Mouse (Mus musculus): Measurements from ENCODE around the gene Lime1. TPM values are rescaled to one million over a fixed set of nuclear protein-coding genes. Genes with fewer than 3 reads are reported as not detected.

Gene Lime1
- polyA plus RNA-seq (2012; ENCODE audit: insufficient read depth, low replicate concordance), result 20.5 and 108 TPM in 2 replicates

DNA sequence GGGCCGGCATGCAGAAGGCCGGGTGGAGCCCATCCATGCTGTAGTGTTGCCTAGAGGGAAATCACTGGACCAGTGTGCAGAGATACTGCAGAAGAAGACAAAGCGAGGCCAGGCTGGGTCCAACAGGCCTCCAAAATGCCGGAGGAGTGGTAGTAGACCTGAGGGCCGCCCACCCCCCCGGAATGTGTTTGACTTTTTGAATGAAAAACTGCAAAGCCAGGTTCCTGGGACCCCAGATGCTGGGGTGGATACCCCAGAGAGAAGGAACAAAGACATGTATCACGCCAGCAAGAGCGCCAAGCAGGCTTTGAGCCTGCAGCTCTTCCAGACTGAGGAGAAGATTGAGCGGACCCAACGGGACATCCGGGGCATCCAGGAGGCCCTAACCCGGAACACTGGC is at the start of gene Lime1:
TSS of gene Lime1 (plus strand) at position 301 of the 400 bp plus-strand sequence.
- Histone ChIP-seq H3K27me3 (replicated peaks) (no peaks in the 10 kb centered on the region), H3K4me1 (peaks cover 40% of the 10 kb centered on the region), H3K36me3 (replicated peaks; ENCODE audit: low read length) (peaks cover 74% of the 10 kb centered on the region), H3K9me3 (no peaks in the 10 kb centered on the region), H3K4me3 (replicated peaks) (no peak within 1 kb of the TSS)
- TF ChIP-seq GATA1 (IDR thresholded peaks at IDR 0.05; ENCODE audit: borderline replicate concordance, low read length) (no peak), FLI1 (IDR thresholded peaks at IDR 0.05; ENCODE audit: low read length) (no peak)

DNA sequence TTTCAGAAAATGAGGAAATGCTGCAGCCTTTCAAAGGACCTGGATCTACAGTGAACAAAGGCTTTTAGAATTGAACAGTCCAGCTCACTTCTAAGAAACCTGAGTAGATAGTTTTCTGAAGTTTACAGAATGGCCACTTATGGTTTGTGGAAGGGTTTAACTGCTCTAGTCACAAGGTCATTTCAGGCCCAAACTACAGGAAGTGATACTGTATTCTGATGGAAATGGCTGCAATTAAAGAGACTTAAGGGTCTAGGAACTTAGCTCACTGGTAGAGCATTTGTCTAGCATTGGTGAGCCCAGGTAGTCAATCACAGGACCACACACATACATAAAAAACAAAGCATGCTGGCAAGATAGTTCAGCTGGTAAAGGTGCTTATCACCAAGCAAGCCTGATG is 47.3 kb upstream of the Lime1 start:
- Histone ChIP-seq H3K4me3 (replicated peaks) (no peak overlapping the region), H3K27me3 (replicated peaks) (no peaks in the 10 kb centered on the region), H3K4me1 (peaks cover 3% of the 10 kb centered on the region; the same call in 1 of the 2 replicates), H3K9me3 (no peaks in the 10 kb centered on the region), H3K36me3 (replicated peaks; ENCODE audit: low read length) (peaks cover 83% of the 10 kb centered on the region)
- no peak for TF ChIP-seq FLI1 (IDR thresholded peaks at IDR 0.05; ENCODE audit: low read length)
- TF ChIP-seq GATA1 (IDR thresholded peaks at IDR 0.05; ENCODE audit: borderline replicate concordance, low read length), result no peak

DNA sequence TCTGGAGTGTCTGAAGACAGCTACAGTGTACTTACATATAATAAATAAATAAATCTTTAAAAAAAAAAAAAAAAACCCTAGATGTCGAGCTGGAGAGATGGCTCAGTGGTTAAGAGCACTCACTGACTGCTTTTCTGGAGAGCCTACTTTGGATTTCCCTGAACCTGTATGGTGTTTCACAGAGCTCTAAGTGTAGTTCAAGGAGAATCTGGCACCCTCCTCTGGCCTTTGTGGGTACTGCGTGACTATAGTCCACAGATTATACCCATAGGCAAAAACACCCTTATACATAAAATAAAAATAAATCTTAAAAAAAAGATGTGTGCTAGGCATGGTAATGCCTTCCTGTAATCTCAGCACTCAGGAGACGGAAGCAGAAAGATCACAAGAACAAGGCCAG is 45.9 kb upstream of the Lime1 start:
- Histone ChIP-seq H3K27me3 (replicated peaks) (no peaks in the 10 kb centered on the region), H3K4me3 (replicated peaks) (no peak overlapping the region), H3K36me3 (replicated peaks; ENCODE audit: low read length) (peaks cover 82% of the 10 kb centered on the region), H3K9me3 (no peaks in the 10 kb centered on the region), H3K4me1 (peaks cover 3% of the 10 kb centered on the region; the same call in 1 of the 2 replicates)
- no peak for TF ChIP-seq FLI1 (IDR thresholded peaks at IDR 0.05; ENCODE audit: low read length)
- TF ChIP-seq GATA1 (IDR thresholded peaks at IDR 0.05; ENCODE audit: borderline replicate concordance, low read length), result no peak

- H3K4me1 ChIP-seq, result peaks cover 6% of the 10 kb centered on the region; the same call in 1 of the 2 replicates
- no peaks in the 10 kb centered on the region for H3K9me3 ChIP-seq
- H3K27me3 ChIP-seq (replicated peaks), result no peaks in the 10 kb centered on the region
- no peak for TF ChIP-seq FLI1 (IDR thresholded peaks at IDR 0.05; ENCODE audit: low read length)
- H3K36me3 ChIP-seq (replicated peaks; ENCODE audit: low read length), result peaks cover 86% of the 10 kb centered on the region
- no peak overlapping the region for H3K4me3 ChIP-seq (replicated peaks)
Observed at GRCm38 (mm10) chr2:181340426-181340825, 39.5 kb upstream of the Lime1 start.

- H3K4me1 ChIP-seq, result peaks cover 6% of the 10 kb centered on the region; the same call in 1 of the 2 replicates
- peaks cover 85% of the 10 kb centered on the region for H3K36me3 ChIP-seq (replicated peaks; ENCODE audit: low read length)
- TF ChIP-seq GATA1 (IDR thresholded peaks at IDR 0.05; ENCODE audit: borderline replicate concordance, low read length), result no peak
- TF ChIP-seq FLI1 (IDR thresholded peaks at IDR 0.05; ENCODE audit: low read length), result no peak
- no peaks in the 10 kb centered on the region for H3K9me3 ChIP-seq
- no peak overlapping the region for H3K4me3 ChIP-seq (replicated peaks)
- no peaks in the 10 kb centered on the region for H3K27me3 ChIP-seq (replicated peaks)
Observed at GRCm38 (mm10) chr2:181342766-181343165, 37.1 kb upstream of the Lime1 start.

DNA sequence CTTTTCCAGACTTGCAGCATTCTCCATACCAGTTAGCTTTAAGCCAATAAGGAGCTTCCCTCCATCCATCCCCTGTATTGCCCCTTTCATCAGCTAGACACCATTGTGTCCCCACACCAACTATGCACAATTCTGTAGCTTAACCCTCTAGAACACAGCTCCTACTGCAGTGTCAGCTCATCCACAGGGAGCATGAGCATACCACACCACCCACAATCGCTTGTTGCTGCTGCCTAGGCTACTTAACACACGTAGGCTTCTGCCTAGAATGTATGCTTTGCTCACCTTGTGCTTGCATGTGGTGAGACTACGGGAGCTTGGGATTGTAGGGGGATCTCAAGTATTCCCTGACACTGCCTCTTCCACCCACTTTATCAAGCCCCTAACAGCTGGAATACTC is 23.1 kb upstream of the Lime1 start:
- no peak overlapping the region for H3K4me3 ChIP-seq (replicated peaks)
- no peaks in the 10 kb centered on the region for H3K27me3 ChIP-seq (replicated peaks)
- H3K4me1 ChIP-seq, result peaks cover 9% of the 10 kb centered on the region
- peaks cover 100% of the 10 kb centered on the region for H3K36me3 ChIP-seq (replicated peaks; ENCODE audit: low read length)
- no peak for TF ChIP-seq FLI1 (IDR thresholded peaks at IDR 0.05; ENCODE audit: low read length)
- TF ChIP-seq GATA1 (IDR thresholded peaks at IDR 0.05; ENCODE audit: borderline replicate concordance, low read length), result no peak
- no peaks in the 10 kb centered on the region for H3K9me3 ChIP-seq

DNA sequence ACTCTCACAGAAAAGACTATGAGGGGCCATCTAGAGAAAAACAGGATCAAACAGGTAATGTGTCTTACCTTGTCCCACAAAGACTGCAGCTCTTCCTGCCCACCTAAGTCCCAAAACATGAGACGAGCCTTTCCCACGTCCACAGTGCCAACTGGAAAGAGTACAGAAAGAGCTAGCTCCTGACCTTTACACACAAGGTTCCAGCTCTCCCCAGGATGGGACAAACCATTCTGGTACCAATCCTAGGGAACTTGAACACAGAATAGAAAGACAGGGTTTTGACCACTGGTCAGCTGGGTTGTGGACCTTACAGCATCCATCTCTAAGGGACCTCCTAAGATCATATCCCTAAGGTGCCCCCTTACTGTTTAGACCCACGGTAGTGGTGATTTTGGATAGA is 15.9 kb upstream of the Lime1 start:
- no peak for TF ChIP-seq FLI1 (IDR thresholded peaks at IDR 0.05; ENCODE audit: low read length)
- TF ChIP-seq GATA1 (IDR thresholded peaks at IDR 0.05; ENCODE audit: borderline replicate concordance, low read length), result no peak
- H3K4me3 ChIP-seq (replicated peaks), result peak overlapping the region; percentile 94
- no peaks in the 10 kb centered on the region for H3K27me3 ChIP-seq (replicated peaks)
- H3K4me1 ChIP-seq, result peaks cover 47% of the 10 kb centered on the region
- no peaks in the 10 kb centered on the region for H3K9me3 ChIP-seq
- H3K36me3 ChIP-seq (replicated peaks; ENCODE audit: low read length), result peaks cover 50% of the 10 kb centered on the region

GRCm38 (mm10) chr2:181364487-181364859 is 15.4 kb upstream of the Lime1 start:
- H3K36me3 ChIP-seq (replicated peaks; ENCODE audit: low read length), result peaks cover 48% of the 10 kb centered on the region

DNA sequence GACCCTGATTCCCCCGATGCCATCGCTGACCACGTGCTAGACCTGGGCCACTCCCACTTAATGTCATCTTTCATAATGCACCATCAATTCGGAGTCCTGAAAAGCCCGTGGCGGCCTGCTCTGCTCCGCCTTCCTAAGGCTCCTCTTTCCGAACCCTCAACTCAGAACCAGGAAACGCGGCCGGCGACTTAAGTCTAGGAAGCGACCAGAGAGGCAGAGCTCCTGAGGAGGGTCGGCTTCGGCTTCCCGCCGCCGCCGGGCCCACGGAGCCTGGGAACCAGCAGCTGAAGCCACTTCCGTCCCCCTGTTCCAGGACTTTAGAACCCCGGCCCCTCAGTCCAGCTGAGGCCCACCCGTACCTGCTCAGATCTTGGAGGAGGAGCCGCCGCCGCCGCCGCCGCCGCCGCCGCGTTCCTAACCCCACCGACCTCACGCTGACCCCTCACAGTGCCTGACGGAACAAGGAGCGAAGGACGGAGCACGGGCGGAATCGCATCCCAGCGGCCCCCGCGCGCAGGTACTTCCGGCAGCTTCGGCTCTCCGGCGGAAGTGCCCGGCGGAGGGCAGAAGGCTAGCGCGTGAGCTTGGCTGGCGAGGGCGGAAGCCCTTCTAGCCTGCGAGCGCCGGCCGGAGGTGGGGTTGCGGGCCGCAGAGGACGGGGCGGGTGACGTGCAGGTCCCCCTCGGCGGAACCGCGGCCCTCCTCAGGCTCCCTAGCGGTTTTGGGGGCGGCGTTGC is 14.8 kb upstream of the Lime1 start, which contains the start of the genes Zgpat and Arfrp1:
TSS of gene Zgpat (plus strand) at position 69 of the 737 bp plus-strand sequence.
TSS of gene Arfrp1 (minus strand) at position 545 of the 737 bp plus-strand sequence.
- no peaks in the 10 kb centered on the region for H3K27me3 ChIP-seq (replicated peaks)
- peaks cover 57% of the 10 kb centered on the region for H3K4me1 ChIP-seq
- peaks cover 48% of the 10 kb centered on the region for H3K36me3 ChIP-seq (replicated peaks; ENCODE audit: low read length)
- H3K9me3 ChIP-seq, result no peaks in the 10 kb centered on the region
- TF ChIP-seq GATA1 (IDR thresholded peaks at IDR 0.05; ENCODE audit: borderline replicate concordance, low read length) (no peak), FLI1 (IDR thresholded peaks at IDR 0.05; ENCODE audit: low read length) (no peak)
- peak within 1 kb of the TSS; percentile 94 for H3K4me3 ChIP-seq (replicated peaks)

More at GRCm38 (mm10) chr2:181364487-181364859, 15.4 kb upstream of the Lime1 start:
- Histone ChIP-seq H3K4me3 (replicated peaks) (peak overlapping the region; percentile 94), H3K9me3 (no peaks in the 10 kb centered on the region), H3K27me3 (replicated peaks) (no peaks in the 10 kb centered on the region), H3K4me1 (peaks cover 52% of the 10 kb centered on the region)
- TF ChIP-seq FLI1 (IDR thresholded peaks at IDR 0.05; ENCODE audit: low read length) (no peak), GATA1 (IDR thresholded peaks at IDR 0.05; ENCODE audit: borderline replicate concordance, low read length) (no peak)

- H3K27me3 ChIP-seq (replicated peaks), result no peaks in the 10 kb centered on the region
- peaks cover 64% of the 10 kb centered on the region for H3K4me1 ChIP-seq
- TF ChIP-seq GATA1 (IDR thresholded peaks at IDR 0.05; ENCODE audit: borderline replicate concordance, low read length), result no peak
- H3K9me3 ChIP-seq, result no peaks in the 10 kb centered on the region
- H3K4me3 ChIP-seq (replicated peaks), result peak overlapping the region; percentile 94
- peaks cover 46% of the 10 kb centered on the region for H3K36me3 ChIP-seq (replicated peaks; ENCODE audit: low read length)
Observed at GRCm38 (mm10) chr2:181365655-181366075, 14.2 kb upstream of the Lime1 start.
